Mouse (Mus musculus): ENCODE data around the gene Hpse.

GRCm38 (mm10) chr5:100673745-100674486, 45.6 kb downstream of the Hpse start:
- no peak for TF ChIP-seq CTCF (IDR thresholded peaks at IDR 0.05; ENCODE audit: low read depth)
- TF ChIP-seq EP300 (IDR thresholded peaks at IDR 0.05; ENCODE audit: low read depth): no peak
